Mouse (Mus musculus) cortical plate, adult 2 months (tissue): ENCODE data around the gene Dand5.

ENCODE experiments used
- CTCF ChIP-seq: fragments of 200-500 bp; IDR thresholded peaks from 2 replicates; pipeline ENCODE4 v1.5.1; 2011; ENCODE audit warnings: mild to moderate bottlenecking, control low read depth, low read length; ENCODE audit not compliant: insufficient read depth; ENCODE audit errors: extremely low read depth
- POLR2A ChIP-seq: fragments of 200-500 bp; IDR thresholded peaks from 2 replicates; pipeline ENCODE4 v1.6.1; 2011; ENCODE audit warnings: mild to moderate bottlenecking, low read length, control low read depth; ENCODE audit not compliant: insufficient read depth; ENCODE audit errors: extremely low read depth

DNA sequence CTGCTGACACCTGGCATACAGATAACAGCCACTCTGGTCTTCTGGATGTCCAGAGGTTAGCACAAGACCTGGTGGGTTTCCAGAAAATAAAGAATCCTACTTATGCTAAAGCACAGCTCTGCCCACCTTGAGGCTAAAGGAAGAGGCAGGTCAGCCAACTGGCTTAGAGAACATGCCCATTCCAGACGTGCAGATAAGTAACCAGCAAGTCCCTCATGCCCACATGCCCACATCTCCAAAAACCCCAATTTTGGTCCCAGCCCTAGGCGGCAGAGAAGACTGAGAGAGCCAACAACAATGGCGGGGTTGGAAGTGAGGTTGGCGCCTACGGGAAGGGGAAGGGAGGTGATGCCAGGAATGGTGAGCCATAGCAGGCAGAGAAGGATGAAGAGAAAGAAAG is 33.3 kb downstream of the Dand5 start:
- TF ChIP-seq CTCF (no peak), POLR2A (no peak)
